Mouse (Mus musculus): ENCODE measurements at regions not wholly inside any gene's neighbourhood (a gene's known extent, or its start where the extent isn't known, plus 50 kb on each side); places are given as distances from the start of the nearest gene placed in this dataset.
A peak's percentile ranks its signal among the peaks of the same experiment; 100 is the strongest.

- no peaks in the 10 kb centered on the region for H3K36me3 ChIP-seq (replicated peaks; ENCODE audit: control insufficient read depth, insufficient read depth)
- H3K4me1 ChIP-seq (replicated peaks; ENCODE audit: control insufficient read depth, insufficient read depth, low read length): no peaks in the 10 kb centered on the region
- no peak overlapping the region for H3K27ac ChIP-seq
- DNase-seq (ENCODE audit: low spot score): no peak
- ATAC-seq (ENCODE audit: low FRiP score): no peak
- no peaks in the 10 kb centered on the region for H3K9me3 ChIP-seq (ENCODE audit: control insufficient read depth, low read length)
- H3K4me3 ChIP-seq (replicated peaks; ENCODE audit: low read length): no peak overlapping the region
- no peaks in the 10 kb centered on the region for H3K27me3 ChIP-seq (ENCODE audit: control insufficient read depth, insufficient read depth, low read length)
- 80% methylated on average over 4 of the region's 4 CpGs for WGBS
- no peak overlapping the region for H3K9ac ChIP-seq
- no peak overlapping the region for H3K4me2 ChIP-seq (replicated peaks)
Observed at GRCm38 (mm10) chr1:19290098-19290497, 81.4 kb downstream of the Tfap2b start.

DNA sequence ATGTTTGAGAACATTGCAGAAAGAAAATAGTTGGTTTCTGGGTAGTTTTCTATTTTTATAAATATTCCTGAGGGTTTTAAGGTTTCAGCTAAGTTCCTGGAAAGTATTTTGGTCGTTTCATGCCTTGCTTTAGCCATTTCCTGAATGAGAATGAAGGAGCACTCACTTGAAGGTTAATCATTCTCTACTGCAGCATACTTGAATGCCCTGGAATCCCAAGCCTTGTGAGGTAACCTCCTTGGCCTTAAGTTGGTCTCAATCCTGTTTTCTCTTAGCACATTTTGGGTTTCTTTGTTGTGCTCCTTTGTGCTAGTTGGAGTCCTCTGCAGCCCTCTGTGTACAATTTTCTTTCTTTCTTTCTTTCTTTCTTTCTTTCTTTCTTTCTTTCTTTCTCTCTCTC is 112.9 kb downstream of the Tfap2b start:
- no peak overlapping the region for H3K27ac ChIP-seq
- no peak overlapping the region for H3K4me2 ChIP-seq (replicated peaks)
- 28% methylated on average over 1 of the region's 1 CpGs for WGBS
- H3K9ac ChIP-seq: no peak overlapping the region
- no peaks in the 10 kb centered on the region for H3K9me3 ChIP-seq (ENCODE audit: control insufficient read depth, low read length)
- no peaks in the 10 kb centered on the region for H3K4me1 ChIP-seq (replicated peaks; ENCODE audit: control insufficient read depth, insufficient read depth, low read length)
- DNase-seq (ENCODE audit: low spot score) (no peak), ATAC-seq (ENCODE audit: low FRiP score) (no peak)
- H3K27me3 ChIP-seq (ENCODE audit: control insufficient read depth, insufficient read depth, low read length): no peaks in the 10 kb centered on the region
- H3K36me3 ChIP-seq (replicated peaks; ENCODE audit: control insufficient read depth, insufficient read depth): no peaks in the 10 kb centered on the region
- H3K4me3 ChIP-seq (replicated peaks; ENCODE audit: low read length): no peak overlapping the region

DNA sequence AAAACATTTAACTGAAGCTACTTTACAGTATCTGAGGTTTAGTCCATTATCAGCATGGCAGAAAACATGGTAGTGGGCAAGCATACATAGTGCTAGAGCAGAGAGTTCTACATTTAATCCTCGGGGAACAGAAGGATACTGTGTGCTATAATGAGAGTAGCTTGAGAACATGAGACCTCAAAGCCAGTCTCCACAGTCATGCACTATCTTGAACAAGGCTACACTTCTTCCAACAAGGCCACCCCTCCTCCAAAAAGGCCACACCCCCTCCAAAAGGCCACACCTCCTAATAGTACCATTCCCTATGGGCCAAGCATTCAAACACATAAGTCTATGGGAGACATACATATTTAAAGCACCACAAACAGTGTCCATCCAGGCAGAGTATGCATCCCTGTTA is 127.3 kb downstream of the Tfap2b start:
- 83% methylated on average over 1 of the region's 1 CpGs for WGBS
- Histone ChIP-seq H3K36me3 (replicated peaks; ENCODE audit: control insufficient read depth, insufficient read depth) (no peaks in the 10 kb centered on the region), H3K4me1 (replicated peaks; ENCODE audit: control insufficient read depth, insufficient read depth, low read length) (no peaks in the 10 kb centered on the region), H3K27ac (no peak overlapping the region), H3K4me3 (replicated peaks; ENCODE audit: low read length) (no peak overlapping the region), H3K9me3 (ENCODE audit: control insufficient read depth, low read length) (no peaks in the 10 kb centered on the region), H3K4me2 (replicated peaks) (no peak overlapping the region), H3K9ac (no peak overlapping the region), H3K27me3 (ENCODE audit: control insufficient read depth, insufficient read depth, low read length) (no peaks in the 10 kb centered on the region)
- ATAC-seq (ENCODE audit: low FRiP score) (no peak), DNase-seq (ENCODE audit: low spot score) (no peak)

- Histone ChIP-seq H3K36me3 (replicated peaks; ENCODE audit: control insufficient read depth, insufficient read depth) (no peaks in the 10 kb centered on the region), H3K9me3 (ENCODE audit: control insufficient read depth, low read length) (no peaks in the 10 kb centered on the region), H3K27me3 (ENCODE audit: control insufficient read depth, insufficient read depth, low read length) (no peaks in the 10 kb centered on the region), H3K4me1 (replicated peaks; ENCODE audit: control insufficient read depth, insufficient read depth, low read length) (no peaks in the 10 kb centered on the region), H3K4me3 (replicated peaks; ENCODE audit: low read length) (no peak overlapping the region), H3K9ac (no peak overlapping the region), H3K27ac (no peak overlapping the region), H3K4me2 (replicated peaks) (no peak overlapping the region)
- ATAC-seq (ENCODE audit: low FRiP score) (peak; percentile 53; the same call in 1 of the 2 replicates), DNase-seq (ENCODE audit: low spot score) (no peak)
- 53% methylated on average over 3 of the region's 3 CpGs for WGBS
Observed at GRCm38 (mm10) chr1:19337207-19337606, 128.5 kb downstream of the Tfap2b start.

GRCm38 (mm10) chr1:19344445-19344844 is 135.7 kb downstream of the Tfap2b start:
- WGBS: 86% methylated on average over 4 of the region's 4 CpGs
- H3K36me3 ChIP-seq (replicated peaks; ENCODE audit: control insufficient read depth, insufficient read depth): no peaks in the 10 kb centered on the region
- H3K9me3 ChIP-seq (ENCODE audit: control insufficient read depth, low read length): no peaks in the 10 kb centered on the region
- no peak overlapping the region for H3K9ac ChIP-seq
- no peak overlapping the region for H3K4me2 ChIP-seq (replicated peaks)
- no peak for ATAC-seq (ENCODE audit: low FRiP score)
- no peak for DNase-seq (ENCODE audit: low spot score)
- H3K4me3 ChIP-seq (replicated peaks; ENCODE audit: low read length): no peak overlapping the region
- H3K27ac ChIP-seq: no peak overlapping the region
- H3K27me3 ChIP-seq (ENCODE audit: control insufficient read depth, insufficient read depth, low read length): no peaks in the 10 kb centered on the region
- no peaks in the 10 kb centered on the region for H3K4me1 ChIP-seq (replicated peaks; ENCODE audit: control insufficient read depth, insufficient read depth, low read length)

GRCm38 (mm10) chr1:19350495-19350894 is 141.8 kb downstream of the Tfap2b start:
- no peak overlapping the region for H3K27ac ChIP-seq
- no peak overlapping the region for H3K4me2 ChIP-seq (replicated peaks)
- ATAC-seq (ENCODE audit: low FRiP score) (no peak), DNase-seq (ENCODE audit: low spot score) (no peak)
- no peak overlapping the region for H3K9ac ChIP-seq
- no peaks in the 10 kb centered on the region for H3K4me1 ChIP-seq (replicated peaks; ENCODE audit: control insufficient read depth, insufficient read depth, low read length)
- WGBS: 55% methylated on average over 4 of the region's 4 CpGs
- no peaks in the 10 kb centered on the region for H3K36me3 ChIP-seq (replicated peaks; ENCODE audit: control insufficient read depth, insufficient read depth)
- H3K9me3 ChIP-seq (ENCODE audit: control insufficient read depth, low read length): no peaks in the 10 kb centered on the region
- H3K4me3 ChIP-seq (replicated peaks; ENCODE audit: low read length): no peak overlapping the region
- H3K27me3 ChIP-seq (ENCODE audit: control insufficient read depth, insufficient read depth, low read length): no peaks in the 10 kb centered on the region

DNA sequence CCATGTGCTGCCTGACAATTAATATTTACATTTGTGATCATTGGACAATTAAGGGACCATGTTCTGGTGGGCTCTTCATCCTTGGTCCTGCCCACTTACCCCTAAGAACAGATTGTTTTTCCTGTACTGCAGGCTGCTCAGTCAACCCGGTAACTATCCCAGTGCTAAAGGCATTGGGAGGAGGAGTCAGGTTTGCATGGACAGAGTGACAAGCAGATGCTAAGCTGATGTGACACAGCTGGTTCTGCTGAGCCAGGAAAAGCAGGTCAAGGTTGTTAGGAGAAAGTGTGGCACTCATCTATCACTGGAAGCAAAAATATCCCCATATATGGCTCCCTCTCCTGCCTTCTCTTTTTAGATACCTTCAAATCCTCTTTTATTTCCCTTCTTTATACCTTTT is 176.1 kb downstream of the Tfap2b start:
- no peak overlapping the region for H3K9ac ChIP-seq
- H3K4me1 ChIP-seq (replicated peaks; ENCODE audit: control insufficient read depth, insufficient read depth, low read length): no peaks in the 10 kb centered on the region
- no peaks in the 10 kb centered on the region for H3K27me3 ChIP-seq (ENCODE audit: control insufficient read depth, insufficient read depth, low read length)
- no peak overlapping the region for H3K4me3 ChIP-seq (replicated peaks; ENCODE audit: low read length)
- H3K36me3 ChIP-seq (replicated peaks; ENCODE audit: control insufficient read depth, insufficient read depth): no peaks in the 10 kb centered on the region
- ATAC-seq (ENCODE audit: low FRiP score) (no peak), DNase-seq (ENCODE audit: low spot score) (no peak)
- WGBS: 59% methylated on average over 1 of the region's 1 CpGs
- no peak overlapping the region for H3K4me2 ChIP-seq (replicated peaks)
- no peak overlapping the region for H3K27ac ChIP-seq
- no peaks in the 10 kb centered on the region for H3K9me3 ChIP-seq (ENCODE audit: control insufficient read depth, low read length)

DNA sequence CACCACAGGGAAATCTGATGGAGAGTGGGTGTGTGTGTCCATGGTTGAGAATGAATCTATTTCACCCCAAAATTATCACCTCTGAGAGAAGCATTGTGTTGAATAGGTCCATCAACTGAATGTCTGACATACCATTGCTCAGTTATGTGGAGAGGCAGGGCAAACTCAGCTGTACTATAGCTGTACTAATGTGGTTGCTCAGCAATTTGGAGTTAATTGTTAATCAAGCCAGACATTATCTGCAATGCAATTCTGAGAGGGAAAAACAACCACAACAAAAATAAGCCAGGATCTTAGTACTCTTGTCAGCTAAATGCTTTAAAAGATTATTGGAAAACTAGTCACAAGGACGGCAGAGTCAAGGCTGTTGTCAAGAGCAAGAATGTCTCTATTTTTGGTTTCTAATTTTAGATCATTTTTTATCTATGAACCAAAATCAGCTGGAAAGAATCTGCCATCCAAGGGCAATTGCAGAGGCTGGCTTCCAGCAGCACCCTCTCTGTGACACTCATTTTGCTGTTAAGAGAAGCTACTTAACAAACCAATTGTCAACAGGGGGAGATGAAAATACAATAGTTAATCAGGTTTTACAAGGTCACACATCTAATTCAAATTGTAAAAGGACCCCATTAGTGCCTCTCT is 180.3 kb downstream of the Tfap2b start:
- no peaks in the 10 kb centered on the region for H3K36me3 ChIP-seq (replicated peaks; ENCODE audit: control insufficient read depth, insufficient read depth)
- H3K9me3 ChIP-seq (ENCODE audit: control insufficient read depth, low read length): no peaks in the 10 kb centered on the region
- no peak overlapping the region for H3K4me2 ChIP-seq (replicated peaks)
- ATAC-seq (ENCODE audit: low FRiP score) (no peak), DNase-seq (ENCODE audit: low spot score) (no peak)
- no peak overlapping the region for H3K9ac ChIP-seq
- 73% methylated on average over 1 of the region's 1 CpGs for WGBS
- H3K27ac ChIP-seq: no peak overlapping the region
- H3K4me3 ChIP-seq (replicated peaks; ENCODE audit: low read length): no peak overlapping the region
- H3K4me1 ChIP-seq (replicated peaks; ENCODE audit: control insufficient read depth, insufficient read depth, low read length): no peaks in the 10 kb centered on the region
- no peaks in the 10 kb centered on the region for H3K27me3 ChIP-seq (ENCODE audit: control insufficient read depth, insufficient read depth, low read length)

- Histone ChIP-seq H3K4me1 (replicated peaks; ENCODE audit: control insufficient read depth, insufficient read depth, low read length) (no peaks in the 10 kb centered on the region), H3K27ac (no peak overlapping the region), H3K27me3 (ENCODE audit: control insufficient read depth, insufficient read depth, low read length) (no peaks in the 10 kb centered on the region), H3K9ac (no peak overlapping the region), H3K4me3 (replicated peaks; ENCODE audit: low read length) (no peak overlapping the region), H3K36me3 (replicated peaks; ENCODE audit: control insufficient read depth, insufficient read depth) (no peaks in the 10 kb centered on the region), H3K9me3 (ENCODE audit: control insufficient read depth, low read length) (no peaks in the 10 kb centered on the region), H3K4me2 (replicated peaks) (no peak overlapping the region)
- DNase-seq (ENCODE audit: low spot score) (no peak), ATAC-seq (ENCODE audit: low FRiP score) (no peak)
- 86% methylated on average over 2 of the region's 2 CpGs for WGBS
Observed at GRCm38 (mm10) chr1:19407556-19407955, 198.8 kb downstream of the Tfap2b start.

GRCm38 (mm10) chr1:19412345-19412744 is 203.6 kb downstream of the Tfap2b start:
- 27% methylated on average over 4 of the region's 4 CpGs for WGBS
- no peak overlapping the region for H3K4me3 ChIP-seq (replicated peaks; ENCODE audit: low read length)
- ATAC-seq (ENCODE audit: low FRiP score): no peak

More at GRCm38 (mm10) chr1:19412345-19412744, 203.6 kb downstream of the Tfap2b start:
- Histone ChIP-seq H3K4me2 (replicated peaks) (no peak overlapping the region), H3K36me3 (replicated peaks; ENCODE audit: control insufficient read depth, insufficient read depth) (no peaks in the 10 kb centered on the region), H3K9me3 (ENCODE audit: control insufficient read depth, low read length) (no peaks in the 10 kb centered on the region), H3K27me3 (ENCODE audit: control insufficient read depth, insufficient read depth, low read length) (no peaks in the 10 kb centered on the region), H3K27ac (no peak overlapping the region), H3K4me1 (replicated peaks; ENCODE audit: control insufficient read depth, insufficient read depth, low read length) (no peaks in the 10 kb centered on the region), H3K9ac (no peak overlapping the region)
- no peak for DNase-seq (ENCODE audit: low spot score)

Data from hindbrain, embryonic 14.5 days (tissue).